Mouse (Mus musculus) erythroblast, embryonic 14.5 days (primary cell): ENCODE measurements around the gene Nyap2. TPM values are rescaled to one million over a fixed set of nuclear protein-coding genes. Genes with fewer than 3 reads are reported as not detected.
"Not testable (repeated sequence)": the region's sequence is repeated elsewhere in the genome, so short reads cannot be mapped to it uniquely, and the experiment has no call there.

ENCODE experiments used
- H3K27me3 ChIP-seq: 2 replicates; pipeline ENCODE4 v1.6.1; 2012; ENCODE audit warnings: inconsistent platforms; ENCODE audit not compliant: control insufficient read depth
- H3K36me3 ChIP-seq: 2 replicates; pipeline ENCODE4 v1.6.1; 2012; ENCODE audit warnings: mild to moderate bottlenecking, inconsistent platforms; ENCODE audit not compliant: control insufficient read depth
- H3K4me1 ChIP-seq: 2 replicates; pipeline ENCODE4 v1.6.1; 2012; ENCODE audit warnings: inconsistent platforms; ENCODE audit not compliant: control insufficient read depth
- H3K4me3 ChIP-seq: replicated peaks from 2 replicates; pipeline ENCODE3; 2012; ENCODE audit warnings: moderate library complexity, mild to moderate bottlenecking, inconsistent platforms
- H3K9me3 ChIP-seq: 2 replicates; pipeline ENCODE4 v1.6.1; 2012; ENCODE audit warnings: low read length, inconsistent platforms, mixed read lengths; ENCODE audit not compliant: control insufficient read depth
- GATA1 ChIP-seq: IDR thresholded peaks from 2 replicates; pipeline ENCODE4 v1.6.1; 2012; ENCODE audit warnings: low read length, inconsistent platforms, mixed read lengths
- TAL1 ChIP-seq: IDR thresholded peaks from 3 replicates; pipeline ENCODE4 v1.6.1; 2012; ENCODE audit warnings: low read length, inconsistent platforms, mixed read lengths
- polyA plus RNA-seq: library from polyadenylated mRNA; stranded (reverse); fragments of >175 nt; gene quantifications from 2 replicates; pipeline ENCODE4 v1.2.3, GENCODE M21; 2012

Nyap2 gene
- polyA plus RNA-seq, 1 experiment, result not detected

GRCm38 (mm10) chr1:81172703-81173102, 96.0 kb downstream of the Nyap2 start:
- Histone ChIP-seq H3K27me3 (no peaks in the 10 kb centered on the region), H3K4me1 (no peaks in the 10 kb centered on the region)
- TF ChIP-seq TAL1 (no peak), GATA1 (no peak)

GRCm38 (mm10) chr1:81173303-81173702, 96.6 kb downstream of the Nyap2 start:
- Histone ChIP-seq H3K4me1 (no peaks in the 10 kb centered on the region), H3K36me3 (no peaks in the 10 kb centered on the region), H3K9me3 (no peaks in the 10 kb centered on the region), H3K4me3 (no peak overlapping the region), H3K27me3 (no peaks in the 10 kb centered on the region)
- TF ChIP-seq TAL1, result no peak
- TF ChIP-seq GATA1, result no peak

More at GRCm38 (mm10) chr1:81172703-81173102, 96.0 kb downstream of the Nyap2 start:
- H3K4me3 ChIP-seq, result no peak overlapping the region
- no peaks in the 10 kb centered on the region for H3K36me3 ChIP-seq
- H3K9me3 ChIP-seq, result no peaks in the 10 kb centered on the region

GRCm38 (mm10) chr1:81179725-81180124, 103.0 kb downstream of the Nyap2 start:
- no peak overlapping the region for H3K4me3 ChIP-seq
- H3K36me3 ChIP-seq, result no peaks in the 10 kb centered on the region
- TF ChIP-seq TAL1 (no peak), GATA1 (no peak)
- no peaks in the 10 kb centered on the region for H3K4me1 ChIP-seq
- no peaks in the 10 kb centered on the region for H3K9me3 ChIP-seq
- no peaks in the 10 kb centered on the region for H3K27me3 ChIP-seq

- Histone ChIP-seq H3K4me3 (no peak overlapping the region), H3K27me3 (no peaks in the 10 kb centered on the region), H3K4me1 (no peaks in the 10 kb centered on the region), H3K9me3 (no peaks in the 10 kb centered on the region), H3K36me3 (no peaks in the 10 kb centered on the region)
- no peak for TF ChIP-seq TAL1
- TF ChIP-seq GATA1, result no peak
These were observed 103.9 kb downstream of the Nyap2 start for GRCm38 (mm10) chr1:81180686-81181085.

- H3K4me1 ChIP-seq, result no peaks in the 10 kb centered on the region
- TF ChIP-seq GATA1 (no peak), TAL1 (no peak)
- no peaks in the 10 kb centered on the region for H3K36me3 ChIP-seq
- no peaks in the 10 kb centered on the region for H3K27me3 ChIP-seq
- no peak overlapping the region for H3K4me3 ChIP-seq
- peaks cover 4% of the 10 kb centered on the region; the same call in 1 of the 2 replicates for H3K9me3 ChIP-seq
These were observed 132.8 kb downstream of the Nyap2 start for GRCm38 (mm10) chr1:81209536-81209935.

GRCm38 (mm10) chr1:81211491-81211890, 134.7 kb downstream of the Nyap2 start:
- no peaks in the 10 kb centered on the region for H3K27me3 ChIP-seq
- TF ChIP-seq GATA1 (no peak), TAL1 (no peak)
- no peak overlapping the region for H3K4me3 ChIP-seq
- H3K36me3 ChIP-seq, result no peaks in the 10 kb centered on the region
- no peaks in the 10 kb centered on the region for H3K4me1 ChIP-seq
- H3K9me3 ChIP-seq, result peaks cover 4% of the 10 kb centered on the region; the same call in 1 of the 2 replicates

- Histone ChIP-seq H3K27me3 (no peaks in the 10 kb centered on the region), H3K4me1 (no peaks in the 10 kb centered on the region), H3K36me3 (no peaks in the 10 kb centered on the region), H3K4me3 (no peak overlapping the region), H3K9me3 (0 out of 2 replicates have a peak, but pooled peaks cover 2% of the 10 kb centered on the region)
- TF ChIP-seq TAL1, result no peak
These were observed 143.0 kb downstream of the Nyap2 start for GRCm38 (mm10) chr1:81219790-81220189.

- H3K4me1 ChIP-seq, result no peaks in the 10 kb centered on the region
- TF ChIP-seq GATA1 (no peak), TAL1 (no peak)
- no peaks in the 10 kb centered on the region for H3K27me3 ChIP-seq
- no peak overlapping the region for H3K4me3 ChIP-seq
- H3K36me3 ChIP-seq, result no peaks in the 10 kb centered on the region
- H3K9me3 ChIP-seq, result no peaks in the 10 kb centered on the region
These were observed 155.1 kb downstream of the Nyap2 start for GRCm38 (mm10) chr1:81231759-81232406.

GRCm38 (mm10) chr1:81232407-81232789, 155.6 kb downstream of the Nyap2 start:
- H3K4me3 ChIP-seq, H3K9me3 ChIP-seq, H3K4me1 ChIP-seq, H3K27me3 ChIP-seq, H3K36me3 ChIP-seq: not testable (repeated sequence)
